Mouse (Mus musculus): Measurements from ENCODE around the gene Utp11. TPM values are rescaled to one million over a fixed set of nuclear protein-coding genes. Genes with fewer than 3 reads are reported as not detected.

Gene Utp11
- polyA plus RNA-seq, 1 experiment from 2014 or later, result 37.4 TPM

- Histone ChIP-seq H3K4me2 (replicated peaks; ENCODE audit: low read depth, low read length) (no peak overlapping the region), H3K27me3 (replicated peaks; ENCODE audit: insufficient read depth, low read length) (no peaks in the 10 kb centered on the region), H3K27ac (ENCODE audit: low read length) (no peak overlapping the region), H3K36me3 (ENCODE audit: insufficient read depth, low read length) (peaks cover 19% of the 10 kb centered on the region; the same call in 1 of the 2 replicates), H3K4me1 (ENCODE audit: insufficient read depth, low read depth, low read length) (no peaks in the 10 kb centered on the region), H3K4me3 (ENCODE audit: low read depth, low read length) (no peak overlapping the region), H3K9ac (replicated peaks; ENCODE audit: low read depth) (no peak overlapping the region), H3K9me3 (ENCODE audit: low read length) (no peaks in the 10 kb centered on the region)
- WGBS, result 51% methylated on average over 7 of the region's 7 CpGs
- TF ChIP-seq EP300 (IDR thresholded peaks at IDR 0.05) (no peak), CTCF (IDR thresholded peaks at IDR 0.05) (peak; percentile 70)
- DNase-seq (ENCODE audit: low spot score) (peak; percentile 68), ATAC-seq (no peak)
Observed at GRCm38 (mm10) chr4:124682270-124682669, 11.1 kb downstream of the Utp11 start.

- TF ChIP-seq CTCF (IDR thresholded peaks at IDR 0.05) (no peak), EP300 (IDR thresholded peaks at IDR 0.05) (no peak)
- 87% methylated on average over 6 of the region's 6 CpGs for WGBS
- Histone ChIP-seq H3K4me1 (ENCODE audit: insufficient read depth, low read depth, low read length) (no peaks in the 10 kb centered on the region), H3K9me3 (ENCODE audit: low read length) (no peaks in the 10 kb centered on the region), H3K36me3 (ENCODE audit: insufficient read depth, low read length) (peaks cover 13% of the 10 kb centered on the region; the same call in 1 of the 2 replicates), H3K27ac (ENCODE audit: low read length) (no peak overlapping the region), H3K4me2 (replicated peaks; ENCODE audit: low read depth, low read length) (no peak overlapping the region), H3K27me3 (replicated peaks; ENCODE audit: insufficient read depth, low read length) (peaks cover 12% of the 10 kb centered on the region; the same call in 1 of the 2 replicates), H3K9ac (replicated peaks; ENCODE audit: low read depth) (no peak overlapping the region), H3K4me3 (ENCODE audit: low read depth, low read length) (no peak overlapping the region)
- DNase-seq (ENCODE audit: low spot score) (no peak), ATAC-seq (no peak)
Observed at GRCm38 (mm10) chr4:124675958-124676357, 17.4 kb downstream of the Utp11 start.

GRCm38 (mm10) chr4:124675037-124675436 lies 18.4 kb downstream of the Utp11 start:
- Histone ChIP-seq H3K4me2 (replicated peaks; ENCODE audit: low read depth, low read length) (no peak overlapping the region), H3K27me3 (replicated peaks; ENCODE audit: insufficient read depth, low read length) (peaks cover 13% of the 10 kb centered on the region; the same call in 1 of the 2 replicates), H3K9me3 (ENCODE audit: low read length) (no peaks in the 10 kb centered on the region), H3K9ac (replicated peaks; ENCODE audit: low read depth) (no peak overlapping the region), H3K36me3 (ENCODE audit: insufficient read depth, low read length) (peaks cover 6% of the 10 kb centered on the region; the same call in 1 of the 2 replicates), H3K27ac (ENCODE audit: low read length) (no peak overlapping the region), H3K4me3 (ENCODE audit: low read depth, low read length) (no peak overlapping the region), H3K4me1 (ENCODE audit: insufficient read depth, low read depth, low read length) (no peaks in the 10 kb centered on the region)
- WGBS, result 2% methylated on average over 4 of the region's 4 CpGs
- peak; percentile 82 for TF ChIP-seq CTCF (IDR thresholded peaks at IDR 0.05)
- TF ChIP-seq EP300 (IDR thresholded peaks at IDR 0.05), result no peak
- DNase-seq (ENCODE audit: low spot score) (peak; percentile 80), ATAC-seq (no peak)

GRCm38 (mm10) chr4:124674334-124675032 lies 18.9 kb downstream of the Utp11 start:
- DNase-seq (ENCODE audit: low spot score) (no peak), ATAC-seq (no peak)
- H3K9ac ChIP-seq (replicated peaks; ENCODE audit: low read depth), result no peak overlapping the region
- peaks cover 13% of the 10 kb centered on the region; the same call in 1 of the 2 replicates for H3K27me3 ChIP-seq (replicated peaks; ENCODE audit: insufficient read depth, low read length)
- no peak overlapping the region for H3K4me2 ChIP-seq (replicated peaks; ENCODE audit: low read depth, low read length)
- 0 out of 2 replicates have a peak, but pooled peaks cover 4% of the 10 kb centered on the region for H3K36me3 ChIP-seq (ENCODE audit: insufficient read depth, low read length)
- H3K9me3 ChIP-seq (ENCODE audit: low read length), result no peaks in the 10 kb centered on the region
- no peak overlapping the region for H3K27ac ChIP-seq (ENCODE audit: low read length)
- 67% methylated on average over 17 of the region's 17 CpGs for WGBS
- H3K4me3 ChIP-seq (ENCODE audit: low read depth, low read length), result no peak overlapping the region
- no peaks in the 10 kb centered on the region for H3K4me1 ChIP-seq (ENCODE audit: insufficient read depth, low read depth, low read length)
- TF ChIP-seq EP300 (IDR thresholded peaks at IDR 0.05) (no peak), CTCF (IDR thresholded peaks at IDR 0.05) (no peak)

- WGBS, result 6% methylated on average over 25 of the region's 31 CpGs
- Histone ChIP-seq H3K4me3 (ENCODE audit: low read depth, low read length) (no peak overlapping the region), H3K4me1 (ENCODE audit: insufficient read depth, low read depth, low read length) (no peaks in the 10 kb centered on the region), H3K36me3 (ENCODE audit: insufficient read depth, low read length) (no peaks in the 10 kb centered on the region), H3K27ac (ENCODE audit: low read length) (no peak overlapping the region), H3K9ac (replicated peaks; ENCODE audit: low read depth) (no peak overlapping the region), H3K4me2 (replicated peaks; ENCODE audit: low read depth, low read length) (no peak overlapping the region), H3K9me3 (ENCODE audit: low read length) (no peaks in the 10 kb centered on the region), H3K27me3 (replicated peaks; ENCODE audit: insufficient read depth, low read length) (peaks cover 16% of the 10 kb centered on the region; the same call in 1 of the 2 replicates)
- DNase-seq (ENCODE audit: low spot score) (no peak), ATAC-seq (no peak)
- no peak for TF ChIP-seq EP300 (IDR thresholded peaks at IDR 0.05)
- no peak for TF ChIP-seq CTCF (IDR thresholded peaks at IDR 0.05)
Observed at GRCm38 (mm10) chr4:124672347-124673320, 20.8 kb downstream of the Utp11 start.

- Histone ChIP-seq H3K4me3 (ENCODE audit: low read depth, low read length) (no peak overlapping the region), H3K36me3 (ENCODE audit: insufficient read depth, low read length) (no peaks in the 10 kb centered on the region), H3K27me3 (replicated peaks; ENCODE audit: insufficient read depth, low read length) (peaks cover 17% of the 10 kb centered on the region; the same call in 1 of the 2 replicates), H3K9me3 (ENCODE audit: low read length) (no peaks in the 10 kb centered on the region), H3K27ac (ENCODE audit: low read length) (no peak overlapping the region), H3K9ac (replicated peaks; ENCODE audit: low read depth) (no peak overlapping the region), H3K4me2 (replicated peaks; ENCODE audit: low read depth, low read length) (no peak overlapping the region), H3K4me1 (ENCODE audit: insufficient read depth, low read depth, low read length) (no peaks in the 10 kb centered on the region)
- DNase-seq (ENCODE audit: low spot score) (no peak), ATAC-seq (no peak)
- WGBS, result 20% methylated on average over 7 of the region's 7 CpGs
- TF ChIP-seq EP300 (IDR thresholded peaks at IDR 0.05), result no peak
- TF ChIP-seq CTCF (IDR thresholded peaks at IDR 0.05), result no peak
Observed at GRCm38 (mm10) chr4:124671583-124671982, 21.8 kb downstream of the Utp11 start.
